Comparison of ENCODE assay signal across 8 mouse cellular contexts in the genomic region with DNA sequence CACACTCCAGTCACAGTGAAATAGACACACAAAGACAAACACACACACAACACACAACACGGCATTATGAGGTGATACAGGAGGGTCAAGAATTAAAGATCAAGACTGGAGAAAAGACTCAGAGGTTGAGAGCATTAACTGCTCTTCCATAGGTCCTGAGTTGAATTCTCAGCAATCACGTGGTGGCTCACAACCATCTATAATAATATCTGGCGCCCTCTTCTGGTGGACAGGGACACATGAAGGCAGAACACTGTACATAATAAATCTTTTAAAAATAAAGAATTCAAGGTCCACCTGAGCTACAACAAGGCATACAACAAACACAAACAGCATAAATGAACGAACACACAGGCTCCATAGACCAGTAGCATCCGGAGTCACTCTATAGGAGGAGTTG. TPM values are rescaled to one million over a fixed set of nuclear protein-coding genes. Genes with fewer than 3 reads are reported as not detected.
DNase-seq lines count a peak whose midpoint lies in the region; ATAC-seq and TF ChIP-seq lines count a peak whose summit lies in the region.

No protein-coding gene starts in this region.

- H3K9ac ChIP-seq in intestine, embryonic 15.5 days = no peak overlapping the region
- no peak overlapping the region for H3K9ac ChIP-seq in midbrain, embryonic 15.5 days

- H3K4me1 ChIP-seq in spleen, adult 2 months (ENCODE audit: control insufficient read depth, insufficient read depth, insufficient read length) = no peaks in the 10 kb centered on the region
- no peaks in the 10 kb centered on the region for H3K4me1 ChIP-seq in intestine, embryonic 15.5 days (replicated peaks)
- H3K4me1 ChIP-seq in midbrain, embryonic 15.5 days = no peaks in the 10 kb centered on the region

- H3K9me3 ChIP-seq in intestine, embryonic 15.5 days = no peaks in the 10 kb centered on the region
- H3K9me3 ChIP-seq in midbrain, embryonic 15.5 days = no peaks in the 10 kb centered on the region

- H3K4me3 ChIP-seq in spleen, adult 2 months (ENCODE audit: extremely low read depth, insufficient read depth, insufficient read length) = no peak overlapping the region
- H3K4me3 ChIP-seq in intestine, embryonic 15.5 days (replicated peaks) = no peak overlapping the region
- no peak overlapping the region for H3K4me3 ChIP-seq in midbrain, embryonic 15.5 days

- peaks cover 9% of the 10 kb centered on the region for H3K36me3 ChIP-seq in spleen, adult 2 months (ENCODE audit: control insufficient read depth, insufficient read depth, low read length)
- H3K36me3 ChIP-seq in intestine, embryonic 15.5 days = 0 out of 2 replicates have a peak, but pooled peaks cover 7% of the 10 kb centered on the region
- H3K36me3 ChIP-seq in midbrain, embryonic 15.5 days (replicated peaks) = 0 out of 2 replicates have a peak, but pooled peaks cover 9% of the 10 kb centered on the region

- TF ChIP-seq CTCF in spleen, adult 2 months (IDR thresholded peaks at IDR 0.05; ENCODE audit: extremely low read depth, insufficient read depth, insufficient read length, insufficient replicate concordance) = peak; percentile 16; the same call in 1 of the 2 replicates
- TF ChIP-seq CTCF in brain, embryonic 14.5 days (IDR thresholded peaks at IDR 0.05; ENCODE audit: borderline replicate concordance, extremely low read depth, insufficient read depth, insufficient read length) = peak; percentile 42; the same call in 1 of the 2 replicates

- WGBS in spleen, adult 2 months = 32% methylated on average over 5 of the region's 5 CpGs
- 37% methylated on average over 5 of the region's 5 CpGs for whole genome bisulfite sequencing in intestine, embryonic 15.5 days
- 30% methylated on average over 5 of the region's 5 CpGs for WGBS in midbrain, embryonic 15.5 days

- no peak overlapping the region for H3K4me2 ChIP-seq in intestine, embryonic 15.5 days (replicated peaks)
- no peak overlapping the region for H3K4me2 ChIP-seq in midbrain, embryonic 15.5 days

- peak; percentile 78 for ATAC-seq in intestine, embryonic 15.5 days
- peak; percentile 66 for ATAC-seq in midbrain, embryonic 15.5 days (replicated peaks)

- H3K27me3 ChIP-seq in spleen, adult 2 months (ENCODE audit: control insufficient read depth, insufficient read depth, low read length) = no peaks in the 10 kb centered on the region
- no peaks in the 10 kb centered on the region for H3K27me3 ChIP-seq in intestine, embryonic 15.5 days (replicated peaks)
- no peaks in the 10 kb centered on the region for H3K27me3 ChIP-seq in midbrain, embryonic 15.5 days (replicated peaks)

- no peak for TF ChIP-seq POLR2A in spleen, adult 2 months (IDR thresholded peaks at IDR 0.05; ENCODE audit: low read depth, low read length)
- no peak for TF ChIP-seq POLR2A in brain, embryonic 14.5 days (IDR thresholded peaks at IDR 0.05; ENCODE audit: borderline replicate concordance, extremely low read depth, insufficient read depth, insufficient read length, poor library complexity, severe bottlenecking)

- DNase-seq in spleen, adult 2 months (ENCODE audit: low read depth in 1 of 2, low spot score in 2 of 2) = peak in 1 of 2 experiments; percentile 72
- no peak for DNase-seq in spleen, adult 12 weeks (ENCODE audit: low spot score)
- peak; percentile 65 for DNase-seq in brain, embryonic 14.5 days (ENCODE audit: low read depth)
- no peak for DNase-seq in adrenal gland, postnatal 4 days (ENCODE audit: low spot score in 2 of 2)
- DNase-seq in adrenal gland, adult 18-20 months (ENCODE audit: low spot score in 2 of 2) = no peak
- DNase-seq in spleen, postnatal 14 days (ENCODE audit: low spot score in 2 of 2) = no peak

- H3K27ac ChIP-seq in spleen, adult 2 months (ENCODE audit: insufficient read depth, low read length) = no peak overlapping the region
- no peak overlapping the region for H3K27ac ChIP-seq in intestine, embryonic 15.5 days
- H3K27ac ChIP-seq in midbrain, embryonic 15.5 days = no peak overlapping the region

RNA-seq across cellular contexts. Expression of a gene that starts 13.1 kb away (rescaled TPM):
- polyA plus RNA-seq in spleen, adult 2 months (2012; rRNA removed) = 476 and 550 TPM in 2 replicates
- polyA plus RNA-seq in brain, embryonic 14.5 days (2012; rRNA removed) = 744 and 771 TPM in 2 replicates
- polyA plus RNA-seq in intestine, embryonic 15.5 days (2015; fragmentation: Nextera tagmentation; extraction: Ambion mirVana) = 1,812 and 1,948 TPM in 2 replicates
- 689 and 743 TPM in 2 replicates for polyA plus RNA-seq in midbrain, embryonic 15.5 days (2015; fragmentation: Nextera tagmentation; extraction: Ambion mirVana)
- total RNA-seq in adrenal gland, postnatal 4 days (2021) = 1,000 to 10,000 TPM; 1,180 to 1,281 TPM
- 100 to 1,000 TPM; 672 to 676 TPM for total RNA-seq in adrenal gland, adult 18-20 months (2021)

RNA-seq across cellular contexts. Expression of a gene that starts 13.3 kb away (rescaled TPM):
- polyA plus RNA-seq in spleen, adult 2 months (2012; rRNA removed) = 58.0 and 73.2 TPM in 2 replicates
- 71.7 and 72.8 TPM in 2 replicates for polyA plus RNA-seq in brain, embryonic 14.5 days (2012; rRNA removed)
- polyA plus RNA-seq in intestine, embryonic 15.5 days (2015; fragmentation: Nextera tagmentation; extraction: Ambion mirVana) = 44.0 and 47.4 TPM in 2 replicates
- 80.9 and 84.4 TPM in 2 replicates for polyA plus RNA-seq in midbrain, embryonic 15.5 days (2015; fragmentation: Nextera tagmentation; extraction: Ambion mirVana)
- 10 to 100 TPM; 62.8 to 72.5 TPM for total RNA-seq in adrenal gland, postnatal 4 days (2021)
- total RNA-seq in adrenal gland, adult 18-20 months (2021) = 10 to 100 TPM; 51.1 to 53.5 TPM

RNA-seq across cellular contexts. Expression of a gene that starts 17.6 kb away (rescaled TPM):
- 18.9 and 20.6 TPM in 2 replicates for polyA plus RNA-seq in spleen, adult 2 months (2012; rRNA removed)
- 9.9 and 11.1 TPM in 2 replicates for polyA plus RNA-seq in brain, embryonic 14.5 days (2012; rRNA removed)
- 9.8 TPM in 2 replicates for polyA plus RNA-seq in intestine, embryonic 15.5 days (2015; fragmentation: Nextera tagmentation; extraction: Ambion mirVana)
- polyA plus RNA-seq in midbrain, embryonic 15.5 days (2015; fragmentation: Nextera tagmentation; extraction: Ambion mirVana) = 14.9 and 15.1 TPM in 2 replicates
- 1 to 10 TPM; 7.1 to 7.2 TPM for total RNA-seq in adrenal gland, postnatal 4 days (2021)
- 1 to 10 TPM; 3.9 to 5.0 TPM for total RNA-seq in adrenal gland, adult 18-20 months (2021)

RNA-seq across cellular contexts. Expression of a gene that starts 28.5 kb away (rescaled TPM):
- polyA plus RNA-seq in spleen, adult 2 months (2012; rRNA removed) = 20.5 and 26.7 TPM in 2 replicates
- 22.8 and 29.3 TPM in 2 replicates for polyA plus RNA-seq in brain, embryonic 14.5 days (2012; rRNA removed)
- 37.1 and 38.5 TPM in 2 replicates for polyA plus RNA-seq in intestine, embryonic 15.5 days (2015; fragmentation: Nextera tagmentation; extraction: Ambion mirVana)
- polyA plus RNA-seq in midbrain, embryonic 15.5 days (2015; fragmentation: Nextera tagmentation; extraction: Ambion mirVana) = 25.9 and 26.2 TPM in 2 replicates
- total RNA-seq in adrenal gland, postnatal 4 days (2021) = 10 to 100 TPM; 35.1 to 35.2 TPM
- total RNA-seq in adrenal gland, adult 18-20 months (2021) = 10 to 100 TPM; 29.2 to 35.7 TPM

RNA-seq across cellular contexts. Expression of a gene that starts 28.8 kb away (rescaled TPM):
- 13.8 and 16.0 TPM in 2 replicates for polyA plus RNA-seq in spleen, adult 2 months (2012; rRNA removed)
- polyA plus RNA-seq in brain, embryonic 14.5 days (2012; rRNA removed) = 85.7 and 97.5 TPM in 2 replicates
- 153 and 159 TPM in 2 replicates for polyA plus RNA-seq in intestine, embryonic 15.5 days (2015; fragmentation: Nextera tagmentation; extraction: Ambion mirVana)
- 178 TPM in 2 replicates for polyA plus RNA-seq in midbrain, embryonic 15.5 days (2015; fragmentation: Nextera tagmentation; extraction: Ambion mirVana)
- total RNA-seq in adrenal gland, postnatal 4 days (2021) = 10 to 100 TPM; 96.5 to 98.1 TPM
- 10 to 100 TPM; 79.6 to 90.7 TPM for total RNA-seq in adrenal gland, adult 18-20 months (2021)
